Mouse (Mus musculus) midbrain, embryonic 10.5 days (tissue): ENCODE measurements at regions not wholly inside any gene's neighbourhood (a gene's known extent, or its start where the extent isn't known, plus 50 kb on each side); places are given as distances from the start of the nearest gene placed in this dataset.

Source experiments
- DNase-seq: peaks from one replicate; pipeline ENCODE4 v3.0.0-alpha.2; 2017; ENCODE audit warnings: low spot score
- H3K27ac ChIP-seq: fragments of 300-500 bp; sonication (generic); replicated peaks from 2 replicates; pipeline ENCODE4 v1.5.1; 2016; ENCODE audit warnings: mild to moderate bottlenecking
- H3K27me3 ChIP-seq: fragments of 300-500 bp; sonication (generic); 2 replicates; pipeline ENCODE4 v1.6.1; 2016; ENCODE audit warnings: low read depth, mild to moderate bottlenecking; ENCODE audit not compliant: poor library complexity, severe bottlenecking
- H3K36me3 ChIP-seq: fragments of 300-500 bp; sonication (generic); 2 replicates; pipeline ENCODE4 v1.6.1; 2016; ENCODE audit warnings: mild to moderate bottlenecking, moderate library complexity
- H3K4me1 ChIP-seq: fragments of 300-500 bp; sonication (generic); 2 replicates; pipeline ENCODE4 v1.6.1; 2016
- H3K4me3 ChIP-seq: fragments of 300-500 bp; sonication (generic); 2 replicates; pipeline ENCODE4 v1.5.1; 2016; ENCODE audit warnings: mild to moderate bottlenecking, moderate library complexity
- H3K9me3 ChIP-seq: fragments of 300-500 bp; sonication (generic); replicated peaks from 2 replicates; pipeline ENCODE4 v1.6.1; 2016; ENCODE audit warnings: mild to moderate bottlenecking
- WGBS: fragments of 180-500 bp; shearing (Covaris S2); methylation state at CpG from one replicate; pipeline ENCODE4 v1.1.7; 2016; 5-methylcytosine and 5-hydroxymethylcytosine counted together

DNA sequence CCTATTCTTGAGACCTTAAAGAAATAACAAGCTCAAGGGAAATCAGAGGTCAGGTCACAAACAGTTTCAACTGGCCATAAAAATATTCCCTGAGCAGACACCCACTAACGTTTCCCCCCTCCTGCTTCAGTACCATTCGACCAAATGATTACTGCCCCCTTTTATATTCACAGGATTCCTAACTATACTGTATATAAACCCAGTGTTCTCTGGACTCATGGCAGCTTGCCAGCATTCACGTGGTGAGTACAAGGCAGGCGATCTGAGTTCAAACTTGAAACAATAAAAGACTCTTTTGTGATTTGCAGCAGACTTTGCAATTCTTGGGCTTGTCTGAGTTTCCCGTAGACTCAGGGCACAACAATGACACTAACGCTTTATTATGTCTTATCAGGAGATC lies 989.0 kb upstream of the H2afb3 start:
- no peaks in the 10 kb centered on the region for H3K4me1 ChIP-seq
- no peaks in the 10 kb centered on the region for H3K9me3 ChIP-seq
- H3K27me3 ChIP-seq = no peaks in the 10 kb centered on the region
- DNase-seq = no peak
- no peaks in the 10 kb centered on the region for H3K36me3 ChIP-seq
- no peak overlapping the region for H3K4me3 ChIP-seq
- H3K27ac ChIP-seq = no peak overlapping the region
- 84% methylated on average over 6 of the region's 6 CpGs for WGBS

DNA sequence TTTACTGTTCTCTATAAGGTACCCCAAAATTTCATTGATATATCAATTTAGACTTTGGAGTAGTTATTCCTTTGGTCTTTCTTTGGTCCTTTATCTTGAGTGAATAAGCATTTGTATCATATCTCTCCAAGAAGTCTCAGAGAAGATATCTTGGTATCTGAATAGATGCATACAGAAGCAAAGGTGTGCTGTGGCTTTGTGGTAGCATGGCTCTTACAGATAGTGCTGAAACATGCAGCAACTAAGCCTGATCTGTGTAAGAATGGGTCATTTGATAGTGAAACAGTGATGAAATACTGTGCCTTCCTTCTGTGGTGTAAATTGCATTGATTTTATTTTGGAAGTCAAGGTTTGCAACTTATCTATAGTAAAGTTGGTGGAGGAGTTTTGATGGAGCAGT lies 978.3 kb upstream of the H2afb3 start:
- Histone ChIP-seq H3K27ac (no peak overlapping the region), H3K4me3 (no peak overlapping the region), H3K27me3 (no peaks in the 10 kb centered on the region), H3K9me3 (no peaks in the 10 kb centered on the region), H3K36me3 (no peaks in the 10 kb centered on the region), H3K4me1 (no peaks in the 10 kb centered on the region)
- DNase-seq = no peak

DNA sequence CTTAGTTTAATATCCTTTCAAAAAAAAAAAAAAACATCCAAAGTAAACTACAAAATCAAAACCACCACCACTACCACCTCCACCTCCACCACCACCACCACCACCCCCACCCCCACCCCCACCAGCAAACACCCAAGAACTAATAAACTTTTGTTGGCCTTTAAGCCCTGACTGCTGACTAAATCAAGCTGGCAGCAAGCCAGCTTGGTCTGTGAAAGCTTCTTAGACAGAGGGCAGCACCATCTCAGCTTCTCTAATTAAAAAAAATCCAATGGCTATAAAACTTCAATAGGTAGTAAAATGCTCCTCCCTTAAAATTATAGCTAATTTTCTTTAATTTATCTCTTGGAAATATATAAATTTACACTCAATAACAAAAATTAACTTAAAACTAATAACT lies 957.2 kb upstream of the H2afb3 start:
- H3K4me1 ChIP-seq = no peaks in the 10 kb centered on the region
- no peak for DNase-seq

DNA sequence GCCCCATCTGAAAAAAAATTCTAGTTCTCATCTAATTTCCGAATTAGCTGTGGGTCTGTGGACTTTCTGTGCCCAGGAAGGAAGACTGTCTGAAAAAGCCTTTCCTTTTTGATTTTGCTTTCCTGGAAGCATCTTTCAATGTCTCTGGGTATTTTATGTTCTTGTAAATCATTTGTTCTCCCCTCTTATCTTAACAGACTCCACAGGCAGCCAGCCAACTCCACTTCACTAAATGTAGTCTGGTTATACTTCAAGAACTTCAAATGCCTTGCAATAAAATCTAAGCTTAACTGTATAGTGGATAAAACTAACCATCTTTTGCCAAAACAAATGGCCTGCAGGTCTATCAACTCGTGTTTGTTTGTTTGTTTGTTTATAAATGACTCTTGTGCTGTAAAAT lies 956.7 kb upstream of the H2afb3 start:
- Histone ChIP-seq H3K4me3 (no peak overlapping the region), H3K9me3 (no peaks in the 10 kb centered on the region), H3K4me1 (no peaks in the 10 kb centered on the region), H3K27me3 (no peaks in the 10 kb centered on the region), H3K27ac (no peak overlapping the region), H3K36me3 (no peaks in the 10 kb centered on the region)
- 67% methylated on average over 2 of the region's 2 CpGs for WGBS
- DNase-seq = no peak

More for the DNA sequence above, 957.2 kb upstream of the H2afb3 start:
- H3K36me3 ChIP-seq = no peaks in the 10 kb centered on the region
- H3K27me3 ChIP-seq = no peaks in the 10 kb centered on the region
- no peak overlapping the region for H3K27ac ChIP-seq
- no peaks in the 10 kb centered on the region for H3K9me3 ChIP-seq
- H3K4me3 ChIP-seq = no peak overlapping the region

DNA sequence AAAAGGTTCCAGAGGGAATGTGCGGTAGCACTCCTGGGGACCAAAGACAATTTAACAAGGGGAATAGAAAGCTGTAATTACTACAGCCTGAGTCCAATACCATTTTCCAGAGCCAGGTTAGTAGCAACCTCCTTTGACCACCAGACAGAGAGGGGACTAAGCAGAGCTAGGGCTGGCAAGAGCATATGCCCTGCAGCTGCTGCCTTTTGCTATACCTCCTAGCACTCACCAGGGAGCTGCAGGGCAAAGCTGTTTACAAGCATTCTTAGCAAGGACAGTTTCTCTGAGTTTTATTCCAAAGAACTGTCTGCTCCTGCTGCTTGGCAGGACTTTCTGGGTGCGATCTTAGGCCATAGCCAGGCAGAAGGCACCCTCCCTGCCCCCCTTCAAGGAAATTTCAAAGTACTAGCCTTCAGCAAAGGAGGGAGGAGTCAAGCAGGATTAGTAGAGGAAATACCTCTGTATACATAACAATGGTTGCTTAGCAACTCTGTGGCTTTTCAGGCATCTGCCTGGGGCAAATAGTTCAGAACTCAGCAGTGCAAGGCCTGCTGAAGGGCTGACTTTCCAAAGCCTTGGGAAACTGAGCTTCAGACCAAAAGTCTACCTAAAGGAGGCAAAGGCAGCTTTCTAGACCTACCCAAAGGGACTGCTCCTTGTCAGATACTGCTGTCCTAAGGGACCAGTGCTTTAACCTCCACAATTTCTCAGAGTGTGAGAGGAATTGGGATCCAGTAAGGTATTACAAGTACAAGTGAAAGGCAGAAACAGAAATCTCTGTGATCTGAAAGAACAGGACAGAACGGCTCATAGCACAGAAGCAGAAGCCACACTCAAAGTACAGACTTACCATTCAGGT lies 919.5 kb upstream of the H2afb3 start:
- peak; percentile 50 for DNase-seq
- no peaks in the 10 kb centered on the region for H3K27me3 ChIP-seq
- H3K27ac ChIP-seq = peak overlapping the region; percentile 72
- no peak overlapping the region for H3K4me3 ChIP-seq
- no peaks in the 10 kb centered on the region for H3K36me3 ChIP-seq
- H3K4me1 ChIP-seq = peaks cover 17% of the 10 kb centered on the region
- WGBS = 27% methylated on average over 3 of the region's 3 CpGs
- H3K9me3 ChIP-seq = no peaks in the 10 kb centered on the region; the same call in 1 of the 2 replicates
